Mouse (Mus musculus) embryo, embryonic 11.5 days (tissue): Measurements from ENCODE around the gene Tesk2.

Experiments used
- DNase-seq: peaks from one replicate; pipeline ENCODE4 v3.0.0-alpha.2; 2012; ENCODE audit warnings: low read depth, low spot score

Gene Tesk2

GRCm38 (mm10) chr4:116712536-116712935 is 8.2 kb upstream of the Tesk2 start:
- no peak for DNase-seq

DNA sequence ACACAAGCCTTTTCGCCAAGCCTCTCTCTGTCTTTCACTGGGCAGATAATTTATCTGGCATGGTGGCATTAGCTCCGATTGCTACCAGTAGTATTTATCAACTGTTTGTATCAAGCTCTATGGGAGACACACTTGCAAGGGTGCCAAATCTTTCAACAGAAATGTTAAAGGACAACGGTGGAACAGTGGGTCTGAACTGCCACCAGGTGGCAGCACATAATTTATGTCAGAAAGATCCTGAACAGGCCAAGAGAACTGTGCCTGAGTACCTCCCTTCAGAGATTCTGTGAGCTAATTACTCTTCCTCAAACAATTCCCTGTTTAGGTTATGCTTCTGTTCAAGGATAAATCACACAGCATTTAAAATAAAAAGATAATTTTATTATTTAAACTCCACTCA is 1.4 kb upstream of the Tesk2 start:
- DNase-seq = peak; percentile 67

- no peak for DNase-seq
Measured at GRCm38 (mm10) chr4:116721098-116721628, 415 bp downstream of the Tesk2 start.

- no peak for DNase-seq
Measured at GRCm38 (mm10) chr4:116722230-116722629, 1.5 kb downstream of the Tesk2 start.

- DNase-seq = no peak
Measured at GRCm38 (mm10) chr4:116725444-116725843, 4.7 kb downstream of the Tesk2 start.

GRCm38 (mm10) chr4:116727401-116727800 is 6.7 kb downstream of the Tesk2 start:
- DNase-seq = no peak

DNA sequence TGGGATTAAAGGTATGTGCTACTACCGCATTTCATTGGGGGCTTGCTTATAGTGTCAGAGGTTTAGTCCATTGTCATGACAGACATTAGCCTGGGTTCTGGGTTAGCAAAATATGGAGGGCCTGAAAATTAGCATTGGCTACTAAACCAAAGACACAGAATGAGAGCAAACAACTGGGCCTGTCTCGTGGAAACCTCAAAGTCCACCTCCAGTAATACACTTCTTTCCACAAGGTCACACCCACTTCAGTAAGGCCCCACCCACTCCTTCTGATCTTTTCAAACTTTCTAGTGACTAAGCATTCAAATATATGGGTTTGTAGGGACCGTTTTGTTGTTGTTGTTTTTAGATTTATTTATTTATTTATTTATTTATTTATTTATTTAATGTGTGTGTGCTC is 8.8 kb downstream of the Tesk2 start:
- no peak for DNase-seq

DNA sequence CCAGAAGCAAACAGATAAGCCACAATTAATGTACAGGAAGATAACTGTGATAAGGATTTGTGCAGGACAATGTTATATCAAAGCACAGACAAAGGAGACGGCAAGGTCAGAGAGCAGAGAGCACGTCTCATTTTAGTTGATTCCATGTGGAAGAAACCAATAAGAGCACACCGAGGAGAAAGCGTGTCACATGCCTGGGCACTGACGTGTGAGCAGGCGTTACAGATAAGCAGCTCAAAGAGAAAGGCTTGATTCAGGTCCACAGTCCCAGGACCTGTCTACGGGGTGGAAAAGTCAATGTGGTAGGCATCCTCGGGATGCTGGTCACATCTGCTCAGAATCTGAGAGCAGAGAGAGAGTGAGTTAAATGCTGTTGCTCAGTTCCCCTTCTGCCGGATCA is 10.3 kb downstream of the Tesk2 start:
- DNase-seq = no peak

DNA sequence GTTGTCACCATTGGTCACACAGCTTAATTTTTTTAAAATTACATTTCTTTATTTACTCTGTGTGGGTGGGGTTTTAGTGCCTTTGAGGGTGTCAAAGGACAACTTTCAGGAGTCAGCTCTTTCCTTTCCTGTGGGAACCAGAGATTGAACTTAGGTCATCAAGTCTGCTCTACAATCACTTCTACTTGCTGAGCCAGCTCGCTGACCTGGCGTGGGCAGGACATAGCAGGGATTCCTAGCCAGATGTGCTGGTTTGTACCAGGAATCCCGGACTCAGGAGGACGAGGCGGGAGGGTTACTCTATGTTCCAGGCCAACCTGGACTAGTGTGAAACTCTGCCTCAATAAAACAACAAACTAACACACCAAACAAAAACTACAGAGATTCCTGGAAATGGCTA is 11.6 kb downstream of the Tesk2 start:
- DNase-seq = no peak

- no peak for DNase-seq
Measured at GRCm38 (mm10) chr4:116734996-116735395, 14.2 kb downstream of the Tesk2 start.

- no peak for DNase-seq
Measured at GRCm38 (mm10) chr4:116738972-116739751, 18.4 kb downstream of the Tesk2 start.

GRCm38 (mm10) chr4:116749750-116750149 is 29.0 kb downstream of the Tesk2 start:
- DNase-seq = no peak

DNA sequence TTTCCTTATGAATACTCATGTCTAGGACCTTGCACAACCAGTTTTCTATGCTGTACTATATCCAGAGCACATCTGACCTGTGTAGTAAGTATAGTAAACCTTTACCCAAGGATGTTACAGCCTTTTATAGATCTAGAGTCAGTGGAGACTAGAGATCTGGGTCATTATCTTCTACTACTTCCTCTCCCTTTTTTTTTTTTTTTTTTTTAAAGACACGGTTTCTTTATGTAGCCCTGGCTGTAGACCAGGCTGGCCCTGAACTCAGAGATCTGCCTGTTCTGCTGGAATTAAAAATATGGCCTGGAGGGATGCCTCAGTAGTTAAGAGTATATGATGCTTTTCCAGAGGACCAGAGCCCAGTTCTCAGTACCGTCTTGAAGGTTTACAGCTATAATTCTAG is 41.2 kb downstream of the Tesk2 start:
- DNase-seq = no peak

GRCm38 (mm10) chr4:116764001-116764400 is 43.3 kb downstream of the Tesk2 start:
- DNase-seq = no peak

GRCm38 (mm10) chr4:116768510-116768909 is 47.8 kb downstream of the Tesk2 start:
- DNase-seq = no peak

DNA sequence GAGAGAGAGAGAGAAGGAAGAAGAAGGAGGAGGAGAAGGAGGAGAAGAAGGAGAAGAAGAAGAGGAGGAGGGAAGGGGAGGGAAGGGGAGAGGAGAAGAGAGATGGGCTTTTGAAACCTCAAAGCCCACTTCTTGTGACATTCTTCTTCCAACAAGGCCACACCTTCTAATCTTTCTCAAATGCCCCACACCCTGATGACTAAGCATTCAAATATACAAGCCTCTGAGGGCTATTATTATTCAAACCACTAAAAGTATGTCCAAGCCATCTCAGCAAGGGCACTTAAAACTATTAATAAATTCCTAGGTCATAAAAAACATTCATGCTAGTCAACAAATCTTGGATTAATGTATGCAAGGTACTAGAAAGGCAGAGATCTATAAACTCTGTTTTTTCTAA is 48.3 kb downstream of the Tesk2 start:
- no peak for DNase-seq

GRCm38 (mm10) chr4:116776391-116776790 is 55.6 kb downstream of the Tesk2 start:
- no peak for DNase-seq

- DNase-seq = no peak
Measured at GRCm38 (mm10) chr4:116777079-116777478, 56.3 kb downstream of the Tesk2 start.

- DNase-seq = no peak
Measured at GRCm38 (mm10) chr4:116780541-116780940, 59.8 kb downstream of the Tesk2 start.

DNA sequence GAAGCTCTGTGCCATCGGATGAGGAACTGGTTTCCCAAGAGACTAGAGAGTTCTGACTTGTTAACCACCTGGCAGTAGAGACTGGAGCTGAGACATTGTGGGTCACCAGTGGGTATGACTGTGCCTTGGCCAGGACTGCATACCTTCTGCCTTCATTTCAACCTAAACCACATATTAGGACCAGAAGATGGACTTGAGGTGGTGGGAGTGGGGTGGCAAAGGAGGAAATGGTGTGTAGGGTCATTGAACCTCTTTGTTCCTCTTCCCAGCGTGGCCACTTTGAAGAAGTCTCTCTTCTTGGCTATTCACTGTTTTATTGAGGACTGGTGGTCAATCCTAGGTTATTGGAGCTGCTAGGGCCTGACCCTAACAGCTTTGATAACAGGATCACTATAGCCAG is 60.6 kb downstream of the Tesk2 start:
- no peak for DNase-seq

GRCm38 (mm10) chr4:116782171-116782570 is 61.4 kb downstream of the Tesk2 start:
- no peak for DNase-seq

GRCm38 (mm10) chr4:116786587-116786986 is 65.8 kb downstream of the Tesk2 start:
- no peak for DNase-seq

DNA sequence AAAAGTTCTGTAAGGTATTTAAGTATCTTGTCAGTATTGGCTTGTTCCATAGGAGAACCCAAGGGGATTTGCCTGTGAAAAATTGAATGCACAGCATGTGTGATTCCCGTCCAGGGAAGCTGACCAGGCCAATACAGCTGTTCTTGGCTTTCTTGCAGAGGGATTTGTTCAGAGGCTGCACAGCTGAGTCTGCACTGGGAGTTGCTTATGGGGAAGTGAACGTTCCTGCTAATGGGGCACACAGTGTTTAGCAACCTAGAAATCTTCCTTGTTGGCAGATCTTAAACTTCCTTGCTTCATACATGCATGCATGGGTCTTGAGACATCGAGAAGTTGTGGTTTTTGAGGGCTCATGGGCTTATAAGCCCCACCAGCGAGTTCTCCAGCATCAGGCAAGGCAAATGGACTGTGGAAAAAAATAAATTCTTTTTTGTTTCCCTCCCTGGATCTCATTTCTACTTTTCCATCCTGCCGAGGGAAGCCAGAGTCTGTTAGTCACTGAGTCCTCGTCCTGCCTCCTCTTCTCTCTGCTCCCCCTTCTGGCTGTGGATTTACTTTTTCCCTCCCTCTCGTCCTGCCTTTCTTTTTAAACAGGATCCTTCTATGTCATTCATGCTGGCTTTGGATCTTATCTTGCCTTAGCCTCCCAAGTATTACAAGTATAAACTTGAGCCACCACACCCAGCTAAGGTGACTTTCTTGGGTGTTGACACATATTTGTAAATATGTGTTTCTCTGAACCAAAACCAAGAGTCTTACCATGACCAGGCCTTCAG is 67.4 kb downstream of the Tesk2 start:
- no peak for DNase-seq
